Mouse (Mus musculus) ES-E14 (cell line): Measurements from ENCODE around the gene Extl1. TPM values are rescaled to one million over a fixed set of nuclear protein-coding genes. Genes with fewer than 3 reads are reported as not detected.

Source experiments
- DNase-seq: peaks from one replicate; pipeline ENCODE4 v3.0.0-alpha.2; 2013; ENCODE audit warnings: low read depth, low spot score
- H3K27ac ChIP-seq: 2 replicates; pipeline ENCODE4 v1.5.1; 2012; ENCODE audit warnings: low read depth, mild to moderate bottlenecking, low read length, moderate library complexity, mixed read lengths; ENCODE audit not compliant: poor library complexity, insufficient read depth, severe bottlenecking
- H3K36me3 ChIP-seq: 2 replicates; pipeline ENCODE4 v1.6.1; 2012; ENCODE audit warnings: mild to moderate bottlenecking, low read length, moderate library complexity, mixed read lengths; ENCODE audit not compliant: control insufficient read depth, poor library complexity, insufficient read depth, severe bottlenecking
- H3K4me1 ChIP-seq, 2 experiments: fragments of 150-350 bp in 1 of 2; sonication (generic) in 1 of 2; 2 replicates each; pipeline ENCODE4 v1.6.1; 2012; ENCODE audit warnings: low read length in 2 of 2, mild to moderate bottlenecking in 1 of 2, mixed read lengths in 1 of 2; ENCODE audit not compliant: control insufficient read depth in 2 of 2, insufficient read depth in 2 of 2, poor library complexity in 1 of 2
- H3K4me3 ChIP-seq, 2 experiments: fragments of 150-350 bp in 1 of 2; sonication (generic) in 1 of 2; 2 replicates each; pipeline ENCODE4 v1.5.1; 2012; ENCODE audit warnings: low read length in 2 of 2, low read depth in 1 of 2, mild to moderate bottlenecking in 1 of 2, mixed read lengths in 1 of 2; ENCODE audit not compliant: insufficient read depth in 1 of 2, poor library complexity in 1 of 2, severe bottlenecking in 1 of 2
- H3K9ac ChIP-seq: 2 replicates; pipeline ENCODE4 v1.6.1; 2012; ENCODE audit warnings: low read depth, mild to moderate bottlenecking, low read length, mixed read lengths; ENCODE audit not compliant: poor library complexity, insufficient read depth, severe bottlenecking
- H3K9me3 ChIP-seq: fragments of 150-350 bp; sonication (generic); 2 replicates; pipeline ENCODE4 v1.6.1; 2012; ENCODE audit warnings: low read depth, mild to moderate bottlenecking, low read length; ENCODE audit not compliant: control insufficient read depth, insufficient read depth
- CHD2 ChIP-seq: IDR thresholded peaks from 2 replicates; pipeline ENCODE4 v1.6.1; 2014; ENCODE audit warnings: mild to moderate bottlenecking, low read depth, low read length, inconsistent platforms
- HCFC1 ChIP-seq: IDR thresholded peaks from 2 replicates; pipeline ENCODE4 v1.6.1; 2012; ENCODE audit warnings: low read length, inconsistent platforms, borderline replicate concordance; ENCODE audit not compliant: insufficient read depth
- MAFK ChIP-seq: IDR thresholded peaks from 2 replicates; pipeline ENCODE4 v1.6.1; 2014; ENCODE audit warnings: mild to moderate bottlenecking, low read depth, low read length, inconsistent platforms; ENCODE audit not compliant: insufficient read depth
- ZC3H11A ChIP-seq: IDR thresholded peaks from 2 replicates; pipeline ENCODE4 v1.6.1; 2012; ENCODE audit warnings: low read depth, mild to moderate bottlenecking, inconsistent platforms, low read length, borderline replicate concordance
- ZNF384 ChIP-seq: IDR thresholded peaks from 2 replicates; pipeline ENCODE4 v1.6.1; 2012; ENCODE audit warnings: low read depth, low read length, inconsistent platforms
- in situ Hi-C, 2 experiments: fragments of 600-800 bp; cut with MboI; formaldehyde crosslinking; loops; one replicate each; pipeline ENCODE4 v1.15.1; 2025; ENCODE audit warnings: low sequenced_read_pairs in 2 of 2, inconsistent platforms in 1 of 2; ENCODE audit not compliant: unreplicated experiment in 2 of 2
- total RNA-seq: library from RNA; depleted of rRNA; stranded (reverse); fragments of 300-350 nt; gene quantifications from 2 replicates; pipeline ENCODE4 v1.2.3, GENCODE M21; 2012

Extl1 gene
- total RNA-seq, 1 experiment: 4.2 TPM

GRCm38 (mm10) chr4:134314876-134315275 is 68.8 kb downstream of the Extl1 start, which contains the start of gene Trim63:
Gene Trim63, plus strand, starts transcription at chr4:134315120.
- TF ChIP-seq CHD2: no peak
- TF ChIP-seq HCFC1: no peak
- no peak for TF ChIP-seq MAFK
- TF ChIP-seq ZC3H11A: no peak
- no peak for TF ChIP-seq ZNF384
- Histone ChIP-seq H3K27ac (peak within 1 kb of the TSS; percentile 71), H3K9ac (peak within 1 kb of the TSS; percentile 62; the same call in 1 of the 2 replicates), H3K4me1 (peaks cover 5 to 23% of the 10 kb centered on the region in 2 experiments), H3K9me3 (no peaks in the 10 kb centered on the region), H3K36me3 (no peaks in the 10 kb centered on the region), H3K4me3 (peak within 1 kb of the TSS; percentile 7 to 54; a peak in 3 of 4 replicates)
- no peak for DNase-seq
- in situ Hi-C loops: no loop called here

DNA sequence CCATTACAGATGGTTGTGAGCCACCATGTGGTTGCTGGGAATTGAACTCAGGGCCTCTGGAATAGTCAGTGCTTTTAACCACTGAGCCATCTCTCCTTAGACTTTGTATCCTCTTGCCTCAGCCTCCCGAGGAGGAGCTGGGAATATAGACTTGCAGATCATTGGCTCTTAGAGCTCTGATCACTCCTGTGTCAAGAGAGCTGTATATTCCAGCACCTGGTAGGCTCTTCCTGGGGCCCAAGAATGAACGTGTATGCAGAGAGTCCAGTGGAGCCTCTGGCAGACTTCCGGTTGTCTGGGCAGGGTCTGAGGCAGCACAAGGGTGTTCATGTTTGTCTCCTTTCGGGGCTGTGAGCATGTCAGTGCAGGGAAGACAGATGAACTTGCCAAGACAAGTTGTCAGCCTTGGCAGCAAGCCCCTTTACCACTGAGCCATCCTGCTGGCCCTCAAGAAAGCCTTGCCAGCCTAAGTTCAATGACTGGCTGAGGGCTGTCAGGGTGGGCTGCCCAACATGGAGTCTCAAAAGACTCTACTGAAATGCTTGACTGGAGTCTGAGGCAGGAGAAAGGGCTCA is 69.5 kb downstream of the Extl1 start:
- Histone ChIP-seq H3K9ac (peak overlapping the region; percentile 7; the same call in 1 of the 2 replicates), H3K9me3 (no peaks in the 10 kb centered on the region), H3K36me3 (no peaks in the 10 kb centered on the region), H3K27ac (peak overlapping the region; percentile 71), H3K4me1 (peaks cover 5 to 20% of the 10 kb centered on the region in 2 experiments), H3K4me3 (no peak overlapping the region)
- in situ Hi-C loops: no loop called here
- TF ChIP-seq CHD2: no peak
- DNase-seq: no peak

- no peak overlapping the region for H3K27ac ChIP-seq
- H3K4me3 ChIP-seq: no peak overlapping the region
- 0 out of 2 replicates have a peak, but pooled peaks have one; percentile 24 for TF ChIP-seq ZNF384
- no peak for TF ChIP-seq HCFC1
- TF ChIP-seq ZC3H11A: peak; percentile 36; the same call in 1 of the 2 replicates
- no peak for TF ChIP-seq MAFK
- TF ChIP-seq CHD2: no peak
- peak; percentile 63 for DNase-seq
- no peak overlapping the region for H3K9ac ChIP-seq
- H3K9me3 ChIP-seq: no peaks in the 10 kb centered on the region
- no peaks in the 10 kb centered on the region for H3K36me3 ChIP-seq
- in situ Hi-C loops: no loop called here
- peaks cover 5 to 16% of the 10 kb centered on the region in 2 experiments for H3K4me1 ChIP-seq
These were observed 70.7 kb downstream of the Extl1 start for GRCm38 (mm10) chr4:134312901-134313300.

DNA sequence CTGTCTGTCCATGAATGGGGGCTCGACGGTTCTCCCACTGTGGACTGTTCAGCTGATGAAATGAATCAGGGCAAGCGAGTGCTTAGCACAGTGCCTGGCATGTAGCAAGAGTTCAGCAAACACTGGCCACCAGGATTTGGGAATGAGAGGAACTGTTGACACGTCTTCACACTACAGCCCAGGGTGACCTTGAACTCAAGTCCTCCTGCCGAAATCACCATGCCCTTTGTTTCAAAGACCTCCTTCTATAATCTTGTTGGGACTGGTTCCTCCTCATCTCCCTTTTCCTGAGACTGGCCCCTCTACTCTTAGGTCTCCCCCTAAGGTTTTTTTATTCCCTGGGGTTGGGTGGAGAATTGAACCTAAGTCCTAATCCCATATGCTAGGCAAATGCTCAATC is 71.3 kb downstream of the Extl1 start:
- in situ Hi-C loops: no loop called here

GRCm38 (mm10) chr4:134311784-134312183 is 71.9 kb downstream of the Extl1 start:
- H3K9me3 ChIP-seq: no peaks in the 10 kb centered on the region
- H3K36me3 ChIP-seq: no peaks in the 10 kb centered on the region
- no peak overlapping the region for H3K4me3 ChIP-seq
- peaks cover 7 to 19% of the 10 kb centered on the region in 2 experiments for H3K4me1 ChIP-seq
- no peak overlapping the region for H3K27ac ChIP-seq
- in situ Hi-C loops: no loop called here
- H3K9ac ChIP-seq: no peak overlapping the region
- DNase-seq: no peak
- no peak for TF ChIP-seq ZC3H11A
- TF ChIP-seq CHD2: no peak
- TF ChIP-seq HCFC1: no peak
- no peak for TF ChIP-seq ZNF384
- no peak for TF ChIP-seq MAFK

More for the DNA sequence above, 71.3 kb downstream of the Extl1 start:
- TF ChIP-seq ZC3H11A (no peak), ZNF384 (no peak), HCFC1 (no peak), CHD2 (no peak), MAFK (no peak)
- Histone ChIP-seq H3K27ac (no peak overlapping the region), H3K4me1 (peaks cover 5 to 18% of the 10 kb centered on the region in 2 experiments), H3K9me3 (no peaks in the 10 kb centered on the region), H3K9ac (no peak overlapping the region), H3K4me3 (no peak overlapping the region), H3K36me3 (no peaks in the 10 kb centered on the region)
- no peak for DNase-seq
